Mouse (Mus musculus): ENCODE results near the gene Gm8206. TPM values are rescaled to one million over a fixed set of nuclear protein-coding genes. Genes with fewer than 3 reads are reported as not detected.
A peak's percentile ranks its signal among the peaks of the same experiment; 100 is the strongest.
"Not testable (repeated sequence)": the region's sequence is repeated elsewhere in the genome, so short reads cannot be mapped to it uniquely, and the experiment has no call there.

Gene Gm8206
- total RNA-seq (2017) = not detected in 2 replicates

- not testable (repeated sequence) for ATAC-seq (replicated peaks in 1 of 2; ENCODE audit: insufficient read depth in 1 of 2, low FRiP score in 2 of 2, low TSS enrichment in 1 of 2, low read depth in 1 of 2, poor library complexity in 2 of 2, severe bottlenecking in 2 of 2)
Measured at GRCm38 (mm10) chr14:6093842-6094241, at the start of gene Gm8206. Gene Gm8206, minus strand, starts transcription at chr14:6093942.

- ATAC-seq (replicated peaks in 1 of 2; ENCODE audit: insufficient read depth in 1 of 2, low FRiP score in 2 of 2, low TSS enrichment in 1 of 2, low read depth in 1 of 2, poor library complexity in 2 of 2, severe bottlenecking in 2 of 2) = not testable (repeated sequence)
Measured at GRCm38 (mm10) chr14:6125707-6126106, 32.0 kb upstream of the Gm8206 start, which contains the start of gene Gm3476. Gene Gm3476, minus strand, starts transcription at chr14:6125807.

- ATAC-seq (replicated peaks in 1 of 2; ENCODE audit: insufficient read depth in 1 of 2, low FRiP score in 2 of 2, low TSS enrichment in 1 of 2, low read depth in 1 of 2, poor library complexity in 2 of 2, severe bottlenecking in 2 of 2) = peak; percentile 78 to 97; a peak in 3 of 4 replicates
Measured at GRCm38 (mm10) chr14:6108272-6108925, 14.7 kb upstream of the Gm8206 start, which contains the start of gene Gm3468. Gene Gm3468, minus strand, starts transcription at chr14:6108665.

GRCm38 (mm10) chr14:6107500-6107899 lies 13.8 kb upstream of the Gm8206 start:
- not testable (repeated sequence) for ATAC-seq (replicated peaks in 1 of 2; ENCODE audit: insufficient read depth in 1 of 2, low FRiP score in 2 of 2, low TSS enrichment in 1 of 2, low read depth in 1 of 2, poor library complexity in 2 of 2, severe bottlenecking in 2 of 2)

GRCm38 (mm10) chr14:6058167-6058566 lies 35.6 kb downstream of the Gm8206 start, which contains the start of gene Gm6337:
Gene Gm6337, minus strand, starts transcription at chr14:6058267.
- not testable (repeated sequence) for ATAC-seq (replicated peaks in 1 of 2; ENCODE audit: insufficient read depth in 1 of 2, low FRiP score in 2 of 2, low TSS enrichment in 1 of 2, low read depth in 1 of 2, poor library complexity in 2 of 2, severe bottlenecking in 2 of 2)

- ATAC-seq (replicated peaks in 1 of 2; ENCODE audit: insufficient read depth in 1 of 2, low FRiP score in 2 of 2, low TSS enrichment in 1 of 2, low read depth in 1 of 2, poor library complexity in 2 of 2, severe bottlenecking in 2 of 2) = not testable (repeated sequence)
Measured at GRCm38 (mm10) chr14:5987136-5987535, 106.6 kb downstream of the Gm8206 start.

- not testable (repeated sequence) for ATAC-seq (replicated peaks in 1 of 2; ENCODE audit: insufficient read depth in 1 of 2, low FRiP score in 2 of 2, low TSS enrichment in 1 of 2, low read depth in 1 of 2, poor library complexity in 2 of 2, severe bottlenecking in 2 of 2)
Measured at GRCm38 (mm10) chr14:5979037-5979436, 114.7 kb downstream of the Gm8206 start, which contains the start of gene Gm3453. Gene Gm3453, minus strand, starts transcription at chr14:5979137.

Other genes with a start within 250 kb of the Gm8206 start
- gene Gm8237, start 213.6 kb downstream of the Gm8206 start, total RNA-seq (2017) = not detected in 2 replicates
- not detected in 2 replicates for gene Gm3248, start 132.2 kb downstream of the Gm8206 start, total RNA-seq (2017)
- gene Gm3453, start 114.8 kb downstream of the Gm8206 start, total RNA-seq (2017) = not detected in 2 replicates
- gene Gm6337, start 35.7 kb downstream of the Gm8206 start, total RNA-seq (2017) = not detected in 2 replicates
- gene Gm3468, start 14.7 kb upstream of the Gm8206 start, total RNA-seq (2017) = 2.5 and 5.0 TPM in 2 replicates
- gene Gm3476, start 31.9 kb upstream of the Gm8206 start, total RNA-seq (2017) = not detected in 2 replicates
- not detected in 2 replicates for gene Gm21560, start 125.3 kb upstream of the Gm8206 start, total RNA-seq (2017)
- 1.5 and 2.4 TPM in 2 replicates for gene Gm3411, start 193.3 kb upstream of the Gm8206 start, total RNA-seq (2017)
- gene Gm21103, start 210.9 kb upstream of the Gm8206 start, total RNA-seq (2017) = not detected in 2 replicates
- gene Gm3618, start 249.7 kb upstream of the Gm8206 start, total RNA-seq (2017) = not detected in 2 replicates

Measured in hematopoietic stem cell, adult 5-6 weeks (primary cell).